Mouse (Mus musculus) heart, adult 2 months (tissue): ENCODE results near the gene Arhgef17. TPM values are rescaled to one million over a fixed set of nuclear protein-coding genes. Genes with fewer than 3 reads are reported as not detected.

Experiments
- DNase-seq, 2 experiments: peaks; one replicate each; pipeline ENCODE4 v3.0.0; 2021
- H3K27ac ChIP-seq: fragments of 200-600 bp; 2 replicates; pipeline ENCODE4 v1.8.1; 2022
- H3K27me3 ChIP-seq: fragments of 200-500 bp; 2 replicates; pipeline ENCODE4 v1.6.1; 2012; ENCODE audit warnings: mild to moderate bottlenecking, low read length, inconsistent platforms, mixed read lengths; ENCODE audit not compliant: control insufficient read depth, insufficient read depth
- H3K36me3 ChIP-seq: fragments of 200-500 bp; 2 replicates; pipeline ENCODE4 v1.6.1; 2012; ENCODE audit warnings: low read length, inconsistent platforms; ENCODE audit not compliant: control insufficient read depth, insufficient read depth
- H3K4me1 ChIP-seq: fragments of 200-500 bp; 2 replicates; pipeline ENCODE4 v1.6.1; 2011; ENCODE audit warnings: low read length; ENCODE audit not compliant: control insufficient read depth, insufficient read depth
- H3K4me3 ChIP-seq: fragments of 200-600 bp; 2 replicates; pipeline ENCODE4 v1.8.1; 2022
- H3K79me2 ChIP-seq: fragments of 200-500 bp; replicated peaks from 2 replicates; pipeline ENCODE4 v1.6.1; 2012; ENCODE audit warnings: mild to moderate bottlenecking, inconsistent platforms, low read length, moderate library complexity, mixed read lengths; ENCODE audit not compliant: control insufficient read depth, insufficient read depth
- H3K9ac ChIP-seq: fragments of 200-500 bp; 2 replicates; pipeline ENCODE4 v1.6.1; 2012; ENCODE audit warnings: low read depth, mild to moderate bottlenecking, control low read depth, inconsistent platforms, low read length, mixed read lengths
- CTCF ChIP-seq: fragments of 200-600 bp; IDR thresholded peaks from 2 replicates; pipeline ENCODE4 v1.8.1; 2022; ENCODE audit warnings: antibody characterized with exemption, mild to moderate bottlenecking, moderate library complexity
- EP300 ChIP-seq: fragments of 200-500 bp; IDR thresholded peaks from 2 replicates; pipeline ENCODE4 v1.6.1; 2011; ENCODE audit warnings: low read depth, low read length, control low read depth; ENCODE audit not compliant: insufficient read depth
- POLR2A ChIP-seq: fragments of 200-500 bp; IDR thresholded peaks from 2 replicates; pipeline ENCODE4 v1.6.1; 2011; ENCODE audit warnings: mild to moderate bottlenecking, low read depth, low read length, control low read depth; ENCODE audit not compliant: insufficient read depth
- WGBS: fragments of 180-500 bp; shearing (Covaris S2); methylation state at CpG from one replicate; pipeline ENCODE4 v1.1.7; 2018; 5-methylcytosine and 5-hydroxymethylcytosine counted together
- intact Hi-C: fragments of 180-260 bp; cut with DNase I; formaldehyde crosslinking; loops from one replicate; pipeline ENCODE4 v1.15.1; 2025
- polyA plus RNA-seq: library from polyadenylated mRNA; depleted of rRNA; stranded (reverse); fragments of >200 nt; gene quantifications from 2 replicates; pipeline ENCODE4 v1.2.3, GENCODE M21; 2012
- total RNA-seq, 2 experiments: library from RNA; stranded (reverse); gene quantifications; 2 replicates each; pipeline ENCODE4 v1.2.3; 2021

Gene Arhgef17
- total and polyA plus RNA-seq, 3 experiments, result 23.4 to 28.4 (median 26.2) TPM

- Histone ChIP-seq H3K27ac (peak overlapping the region; percentile 81), H3K79me2 (no peaks in the 10 kb centered on the region), H3K27me3 (no peaks in the 10 kb centered on the region), H3K4me3 (no peak overlapping the region), H3K36me3 (no peaks in the 10 kb centered on the region), H3K4me1 (peaks cover 23% of the 10 kb centered on the region), H3K9ac (peak overlapping the region; percentile 17)
- peak; percentile 81 to 83 for DNase-seq
- TF ChIP-seq CTCF, result no peak
- TF ChIP-seq POLR2A, result peak; percentile 42; the same call in 1 of the 2 replicates
- intact Hi-C loops, result no loop called here
- WGBS, result 11% methylated on average over 9 of the region's 9 CpGs
Measured at GRCm38 (mm10) chr7:100918176-100918575, 13.7 kb downstream of the Arhgef17 start.

GRCm38 (mm10) chr7:100917751-100918150 is 14.2 kb downstream of the Arhgef17 start:
- TF ChIP-seq CTCF (no peak), EP300 (no peak), POLR2A (no peak)
- 36% methylated on average over 6 of the region's 6 CpGs for WGBS
- no peak overlapping the region for H3K4me3 ChIP-seq

DNA sequence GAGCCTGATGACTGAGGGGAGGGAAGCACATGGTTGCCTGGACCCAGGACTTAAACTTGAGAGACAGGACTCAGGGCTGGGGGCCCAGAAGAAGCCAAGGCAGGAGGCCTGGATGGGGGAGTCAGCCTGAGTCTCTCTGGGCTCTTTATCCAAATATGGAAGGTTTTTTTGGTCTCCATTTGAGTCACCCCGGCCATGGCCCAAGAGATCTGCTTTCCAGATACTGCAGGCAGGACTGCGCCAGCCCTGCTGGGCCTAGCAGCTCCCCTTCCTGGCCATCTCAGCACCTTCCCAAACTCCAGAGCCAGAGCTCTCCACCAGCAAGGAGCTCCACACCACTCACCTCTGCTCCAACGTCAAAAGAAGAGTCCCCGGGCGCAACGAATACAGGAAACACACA is 15.4 kb downstream of the Arhgef17 start:
- Histone ChIP-seq H3K4me3 (no peak overlapping the region), H3K9ac (no peak overlapping the region), H3K79me2 (no peaks in the 10 kb centered on the region), H3K27me3 (no peaks in the 10 kb centered on the region), H3K27ac (peak overlapping the region; percentile 64), H3K36me3 (no peaks in the 10 kb centered on the region), H3K4me1 (peaks cover 24% of the 10 kb centered on the region)
- TF ChIP-seq CTCF (no peak), EP300 (no peak), POLR2A (no peak)
- 40% methylated on average over 6 of the region's 6 CpGs for WGBS
- intact Hi-C loops, result no loop called here
- DNase-seq, result no peak

More at GRCm38 (mm10) chr7:100917751-100918150, 14.2 kb downstream of the Arhgef17 start:
- Histone ChIP-seq H3K36me3 (no peaks in the 10 kb centered on the region), H3K9ac (peak overlapping the region; percentile 17), H3K27me3 (no peaks in the 10 kb centered on the region), H3K27ac (peak overlapping the region; percentile 64), H3K79me2 (no peaks in the 10 kb centered on the region), H3K4me1 (peaks cover 23% of the 10 kb centered on the region)
- intact Hi-C loops, result no loop called here
- no peak for DNase-seq

GRCm38 (mm10) chr7:100915204-100915603 is 16.7 kb downstream of the Arhgef17 start:
- DNase-seq, result no peak
- H3K4me3 ChIP-seq, result no peak overlapping the region
- H3K9ac ChIP-seq, result no peak overlapping the region
- H3K4me1 ChIP-seq, result peaks cover 31% of the 10 kb centered on the region
- intact Hi-C loops, result no loop called here
- no peaks in the 10 kb centered on the region for H3K27me3 ChIP-seq
- H3K79me2 ChIP-seq, result no peaks in the 10 kb centered on the region
- 81% methylated on average over 5 of the region's 5 CpGs for WGBS
- H3K27ac ChIP-seq, result peak overlapping the region; percentile 28; the same call in 1 of the 2 replicates
- H3K36me3 ChIP-seq, result no peaks in the 10 kb centered on the region
- TF ChIP-seq POLR2A (no peak), CTCF (no peak), EP300 (no peak)

DNA sequence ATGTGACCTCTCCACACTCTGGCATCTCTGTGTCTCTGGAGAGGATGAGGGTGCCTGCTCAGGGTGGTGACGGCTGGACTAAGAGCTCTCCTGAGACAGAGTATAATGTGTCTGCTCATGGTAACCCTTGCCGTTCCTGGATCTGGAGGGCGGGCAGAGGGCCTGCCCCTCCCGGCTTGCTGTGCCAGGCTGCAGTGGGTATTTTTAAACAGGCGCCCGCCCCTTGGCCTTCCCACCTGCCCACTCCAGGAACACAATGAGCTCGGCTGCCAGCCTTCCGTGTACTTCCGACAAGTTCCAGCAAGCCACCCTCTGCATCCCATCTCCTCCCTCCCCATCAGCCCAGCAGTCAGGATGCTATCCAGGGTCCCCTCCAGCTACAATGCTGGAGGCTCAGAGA is 20.1 kb downstream of the Arhgef17 start:
- no peak for TF ChIP-seq CTCF
- no peak for TF ChIP-seq POLR2A
- TF ChIP-seq EP300, result 0 out of 2 replicates have a peak, but pooled peaks have one; percentile 11
- Histone ChIP-seq H3K36me3 (no peaks in the 10 kb centered on the region), H3K4me1 (peaks cover 22% of the 10 kb centered on the region), H3K27me3 (no peaks in the 10 kb centered on the region), H3K79me2 (no peaks in the 10 kb centered on the region), H3K27ac (peak overlapping the region; percentile 68), H3K4me3 (no peak overlapping the region), H3K9ac (no peak overlapping the region)
- intact Hi-C loops, result no loop called here
- 31% methylated on average over 9 of the region's 9 CpGs for WGBS
- peak; percentile 57 to 70 for DNase-seq

- H3K9ac ChIP-seq, result no peak overlapping the region
- DNase-seq, result peak; percentile 51 to 62
- H3K27ac ChIP-seq, result peak overlapping the region; percentile 68
- intact Hi-C loops, result no loop called here
- WGBS, result 32% methylated on average over 2 of the region's 2 CpGs
- no peak for TF ChIP-seq CTCF
- TF ChIP-seq EP300, result no peak
- no peak for TF ChIP-seq POLR2A
- H3K36me3 ChIP-seq, result no peaks in the 10 kb centered on the region
- H3K4me3 ChIP-seq, result no peak overlapping the region
- H3K79me2 ChIP-seq, result no peaks in the 10 kb centered on the region
- no peaks in the 10 kb centered on the region for H3K27me3 ChIP-seq
- peaks cover 21% of the 10 kb centered on the region for H3K4me1 ChIP-seq
Measured at GRCm38 (mm10) chr7:100911246-100911770, 20.6 kb downstream of the Arhgef17 start.
